Mouse (Mus musculus) T-cell, adult 66 days (primary cell): ENCODE measurements around the gene Cnot6l. TPM values are rescaled to one million over a fixed set of nuclear protein-coding genes. Genes with fewer than 3 reads are reported as not detected.

ENCODE experiments used
- total RNA-seq, 2 experiments: library from RNA; stranded (reverse); gene quantifications; 3 replicates in 1 of 2; 4 replicates in 1 of 2; pipeline ENCODE4 v1.2.4; 2023

The Cnot6l gene
- 100 to 1,000 TPM; 223 TPM for total RNA-seq

GRCm38 (mm10) chr5:96164021-96164411 lies at the start of gene Cnot6l:
Gene Cnot6l (minus strand): TSS chr5:96164171.

GRCm38 (mm10) chr5:96209459-96209858 lies 45.5 kb upstream of the Cnot6l start, which contains the start of gene Mrpl1:
Gene Mrpl1 (plus strand): TSS chr5:96209493.

Other genes with a start within 250 kb of the Cnot6l start
- gene Cxcl13, start 207.2 kb downstream of the Cnot6l start, total RNA-seq: not detected
- 10 to 100 TPM; 13.3 to 14.1 TPM for gene Mrpl1, start 45.3 kb upstream of the Cnot6l start, total RNA-seq
- not detected for gene Fras1, start 209.8 kb upstream of the Cnot6l start, total RNA-seq